Mouse (Mus musculus) cortical plate, adult 2 months (tissue): ENCODE results near the gene Gmcl1.

Experiments used
- CTCF ChIP-seq: fragments of 200-500 bp; IDR thresholded peaks from 2 replicates; pipeline ENCODE4 v1.5.1; 2011; ENCODE audit warnings: mild to moderate bottlenecking, control low read depth, low read length; ENCODE audit not compliant: insufficient read depth; ENCODE audit errors: extremely low read depth
- POLR2A ChIP-seq: fragments of 200-500 bp; IDR thresholded peaks from 2 replicates; pipeline ENCODE4 v1.6.1; 2011; ENCODE audit warnings: mild to moderate bottlenecking, low read length, control low read depth; ENCODE audit not compliant: insufficient read depth; ENCODE audit errors: extremely low read depth

GRCm38 (mm10) chr6:86696213-86696612 lies 37.0 kb downstream of the Gmcl1 start:
- TF ChIP-seq CTCF (no peak), POLR2A (no peak)
